Mouse (Mus musculus): ENCODE results near the gene Msh2. TPM values are rescaled to one million over a fixed set of nuclear protein-coding genes. Genes with fewer than 3 reads are reported as not detected.
A peak's percentile ranks its signal among the peaks of the same experiment; 100 is the strongest.

Gene Msh2
- total RNA-seq (2014; rRNA removed) (31.1 and 33.5 TPM in 2 replicates), polyA plus RNA-seq (2015; fragmentation: Nextera tagmentation; extraction: Ambion mirVana) (36.0 and 41.5 TPM in 2 replicates)

GRCm38 (mm10) chr17:87671890-87672660, at the start of gene Msh2:
Gene Msh2, plus strand, starts transcription at chr17:87672330.
- Histone ChIP-seq H3K9ac (peak within 1 kb of the TSS; percentile 66), H3K36me3 (ENCODE audit: insufficient read depth) (no peaks in the 10 kb centered on the region), H3K27me3 (ENCODE audit: insufficient read depth, low read length) (no peaks in the 10 kb centered on the region), H3K4me1 (ENCODE audit: insufficient read depth) (peaks cover 4% of the 10 kb centered on the region; the same call in 1 of the 2 replicates), H3K9me3 (ENCODE audit: low read length) (no peaks in the 10 kb centered on the region), H3K4me2 (ENCODE audit: low read depth) (peak within 1 kb of the TSS; percentile 84), H3K27ac (ENCODE audit: low read depth, low read length) (peak within 1 kb of the TSS; percentile 78), H3K4me3 (ENCODE audit: low read depth, low read length) (peak within 1 kb of the TSS; percentile 89)
- DNase-seq (peak; percentile 98), ATAC-seq (peak; percentile 99)
- peak; percentile 8; the same call in 1 of the 2 replicates for TF ChIP-seq CTCF (IDR thresholded peaks at IDR 0.05; ENCODE audit: low read depth)
- WGBS: 1% methylated on average over 44 of the region's 44 CpGs

- H3K27me3 ChIP-seq (ENCODE audit: insufficient read depth, low read length): no peaks in the 10 kb centered on the region
- DNase-seq (no peak), ATAC-seq (no peak)
- TF ChIP-seq CTCF (IDR thresholded peaks at IDR 0.05; ENCODE audit: low read depth): no peak
- H3K4me3 ChIP-seq (ENCODE audit: low read depth, low read length): no peak overlapping the region
- no peaks in the 10 kb centered on the region for H3K9me3 ChIP-seq (ENCODE audit: low read length)
- H3K9ac ChIP-seq: no peak overlapping the region
- H3K4me1 ChIP-seq (ENCODE audit: insufficient read depth): no peaks in the 10 kb centered on the region
- no peak overlapping the region for H3K27ac ChIP-seq (ENCODE audit: low read depth, low read length)
- H3K4me2 ChIP-seq (ENCODE audit: low read depth): no peak overlapping the region
- H3K36me3 ChIP-seq (ENCODE audit: insufficient read depth): no peaks in the 10 kb centered on the region
- 79% methylated on average over 3 of the region's 3 CpGs for WGBS
Measured at GRCm38 (mm10) chr17:87625510-87626086, 46.5 kb upstream of the Msh2 start.

DNA sequence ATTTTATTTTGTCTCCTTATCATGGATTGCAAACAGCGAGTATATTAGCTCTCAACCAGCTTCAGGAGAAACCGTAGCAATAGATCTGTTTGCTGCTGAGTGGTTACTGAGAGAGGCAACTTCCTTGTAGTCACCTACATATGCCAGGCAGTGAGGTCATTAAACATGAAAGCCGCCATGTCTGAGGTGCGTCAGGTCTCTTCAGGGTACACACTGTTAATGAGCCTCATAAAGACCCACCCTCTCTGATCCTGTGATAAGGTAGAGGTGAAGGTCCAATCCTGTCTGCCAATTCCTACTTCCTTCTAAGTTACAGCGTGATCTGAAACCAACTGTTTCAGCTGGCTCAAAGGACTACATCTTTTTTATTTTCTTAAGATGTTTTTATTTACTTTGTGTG, 44.0 kb upstream of the Msh2 start:
- no peaks in the 10 kb centered on the region for H3K4me1 ChIP-seq (ENCODE audit: insufficient read depth)

GRCm38 (mm10) chr17:87628706-87629105, 43.4 kb upstream of the Msh2 start:
- ATAC-seq (no peak), DNase-seq (no peak)
- TF ChIP-seq CTCF (IDR thresholded peaks at IDR 0.05; ENCODE audit: low read depth): no peak
- no peak overlapping the region for H3K4me3 ChIP-seq (ENCODE audit: low read depth, low read length)
- H3K9ac ChIP-seq: no peak overlapping the region
- no peaks in the 10 kb centered on the region for H3K36me3 ChIP-seq (ENCODE audit: insufficient read depth)
- H3K27ac ChIP-seq (ENCODE audit: low read depth, low read length): no peak overlapping the region
- no peaks in the 10 kb centered on the region for H3K9me3 ChIP-seq (ENCODE audit: low read length)
- H3K27me3 ChIP-seq (ENCODE audit: insufficient read depth, low read length): no peaks in the 10 kb centered on the region
- H3K4me1 ChIP-seq (ENCODE audit: insufficient read depth): no peaks in the 10 kb centered on the region
- WGBS: 89% methylated on average over 7 of the region's 7 CpGs
- no peak overlapping the region for H3K4me2 ChIP-seq (ENCODE audit: low read depth)

More for the DNA sequence above, 44.0 kb upstream of the Msh2 start:
- ATAC-seq (no peak), DNase-seq (no peak)
- no peak for TF ChIP-seq CTCF (IDR thresholded peaks at IDR 0.05; ENCODE audit: low read depth)
- 96% methylated on average over 5 of the region's 5 CpGs for WGBS
- Histone ChIP-seq H3K9ac (no peak overlapping the region), H3K27me3 (ENCODE audit: insufficient read depth, low read length) (no peaks in the 10 kb centered on the region), H3K4me2 (ENCODE audit: low read depth) (no peak overlapping the region), H3K36me3 (ENCODE audit: insufficient read depth) (no peaks in the 10 kb centered on the region), H3K27ac (ENCODE audit: low read depth, low read length) (no peak overlapping the region), H3K9me3 (ENCODE audit: low read length) (no peaks in the 10 kb centered on the region), H3K4me3 (ENCODE audit: low read depth, low read length) (no peak overlapping the region)

DNA sequence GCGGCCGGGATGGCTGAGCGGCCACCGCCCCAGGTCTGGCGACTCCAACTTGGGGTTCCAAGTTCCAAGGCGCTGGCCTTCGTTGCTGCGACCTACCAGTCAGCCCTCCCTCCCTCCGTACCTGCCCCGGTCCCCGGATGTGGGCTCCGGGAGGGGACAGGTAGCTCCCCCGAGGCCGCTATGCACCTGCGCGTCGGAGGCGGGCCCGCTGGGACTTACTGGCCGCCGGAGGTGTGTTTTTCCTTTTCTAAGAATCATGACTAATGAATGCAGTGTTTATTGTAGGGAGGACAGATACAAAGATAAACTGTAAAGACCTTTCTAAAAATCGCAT, 35.1 kb upstream of the Msh2 start:
- Histone ChIP-seq H3K9ac (0 out of 2 replicates have a peak overlapping the region, but pooled peaks have one; percentile 22), H3K27me3 (ENCODE audit: insufficient read depth, low read length) (peaks cover 24% of the 10 kb centered on the region), H3K27ac (ENCODE audit: low read depth, low read length) (no peak overlapping the region), H3K9me3 (ENCODE audit: low read length) (no peaks in the 10 kb centered on the region), H3K4me3 (ENCODE audit: low read depth, low read length) (peak overlapping the region; percentile 44), H3K36me3 (ENCODE audit: insufficient read depth) (no peaks in the 10 kb centered on the region), H3K4me2 (ENCODE audit: low read depth) (peak overlapping the region; percentile 71), H3K4me1 (ENCODE audit: insufficient read depth) (no peaks in the 10 kb centered on the region)
- no peak for TF ChIP-seq CTCF (IDR thresholded peaks at IDR 0.05; ENCODE audit: low read depth)
- WGBS: 5% methylated on average over 22 of the region's 22 CpGs
- DNase-seq (no peak), ATAC-seq (no peak)

GRCm38 (mm10) chr17:87639242-87639641, 32.9 kb upstream of the Msh2 start:
- 77% methylated on average over 5 of the region's 5 CpGs for WGBS
- H3K4me2 ChIP-seq (ENCODE audit: low read depth): no peak overlapping the region
- no peak overlapping the region for H3K27ac ChIP-seq (ENCODE audit: low read depth, low read length)
- no peaks in the 10 kb centered on the region for H3K9me3 ChIP-seq (ENCODE audit: low read length)
- ATAC-seq: no peak
- H3K4me3 ChIP-seq (ENCODE audit: low read depth, low read length): no peak overlapping the region
- no peaks in the 10 kb centered on the region for H3K4me1 ChIP-seq (ENCODE audit: insufficient read depth)
- H3K27me3 ChIP-seq (ENCODE audit: insufficient read depth, low read length): peaks cover 24% of the 10 kb centered on the region
- H3K36me3 ChIP-seq (ENCODE audit: insufficient read depth): no peaks in the 10 kb centered on the region
- no peak for TF ChIP-seq CTCF (IDR thresholded peaks at IDR 0.05; ENCODE audit: low read depth)
- H3K9ac ChIP-seq: no peak overlapping the region
- DNase-seq: no peak

GRCm38 (mm10) chr17:87640272-87640671, 31.9 kb upstream of the Msh2 start:
- no peak overlapping the region for H3K9ac ChIP-seq
- H3K9me3 ChIP-seq (ENCODE audit: low read length): no peaks in the 10 kb centered on the region
- ATAC-seq (no peak), DNase-seq (no peak)
- H3K27ac ChIP-seq (ENCODE audit: low read depth, low read length): no peak overlapping the region
- no peaks in the 10 kb centered on the region for H3K4me1 ChIP-seq (ENCODE audit: insufficient read depth)
- 90% methylated on average over 27 of the region's 27 CpGs for WGBS
- no peak overlapping the region for H3K4me2 ChIP-seq (ENCODE audit: low read depth)
- no peaks in the 10 kb centered on the region for H3K36me3 ChIP-seq (ENCODE audit: insufficient read depth)
- H3K27me3 ChIP-seq (ENCODE audit: insufficient read depth, low read length): peaks cover 20% of the 10 kb centered on the region
- no peak overlapping the region for H3K4me3 ChIP-seq (ENCODE audit: low read depth, low read length)
- TF ChIP-seq CTCF (IDR thresholded peaks at IDR 0.05; ENCODE audit: low read depth): no peak
